Mouse (Mus musculus): ENCODE measurements around the gene Gm11983. TPM values are rescaled to one million over a fixed set of nuclear protein-coding genes. Genes with fewer than 3 reads are reported as not detected.
"Not testable (repeated sequence)": the region's sequence is repeated elsewhere in the genome, so short reads cannot be mapped to it uniquely, and the experiment has no call there.

The Gm11983 gene
- polyA plus RNA-seq, 1 experiment from 2014 or later, result not detected

DNA sequence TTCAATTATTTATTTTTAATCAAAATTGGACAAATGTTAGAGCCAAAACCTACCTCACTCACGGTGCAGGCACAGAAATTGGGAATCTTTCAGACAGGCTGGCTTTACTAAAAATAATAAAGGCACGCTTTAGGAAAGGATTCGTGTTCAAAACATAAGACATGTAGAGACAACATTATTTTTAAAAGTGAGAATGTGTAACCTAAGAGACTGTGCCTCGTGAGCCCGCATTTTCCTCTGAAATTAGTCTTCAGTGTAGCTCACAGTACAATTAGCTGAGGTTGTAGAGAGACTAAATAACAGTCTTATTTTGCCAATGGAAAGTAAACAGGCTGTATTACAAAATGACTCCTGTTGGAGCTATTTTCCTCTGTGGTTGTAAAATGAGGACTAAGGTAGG, 4.7 kb upstream of the Gm11983 start:
- 85% methylated on average over 5 of the region's 5 CpGs for WGBS
- no peaks in the 10 kb centered on the region for H3K36me3 ChIP-seq
- no peaks in the 10 kb centered on the region for H3K9me3 ChIP-seq

DNA sequence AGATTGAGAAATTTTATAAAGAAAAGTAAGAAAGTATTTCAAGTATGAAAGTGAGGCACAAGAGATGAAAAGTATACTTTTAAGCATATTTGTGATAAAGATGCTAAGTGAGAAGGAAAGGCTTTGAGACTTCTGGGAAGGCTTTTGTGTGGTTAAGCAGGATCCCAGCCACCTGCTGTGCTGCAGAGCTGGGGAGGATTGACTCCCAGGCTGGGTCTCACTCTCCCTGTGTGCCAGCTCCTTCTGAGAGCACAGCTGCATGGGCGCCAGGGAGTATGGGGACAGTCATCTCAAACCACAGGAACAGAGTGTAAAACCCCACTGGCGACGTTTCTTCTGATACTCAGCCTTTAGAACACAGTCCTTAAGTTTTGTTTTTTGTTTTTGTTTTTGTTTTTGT, 3.3 kb upstream of the Gm11983 start:
- H3K27me3 ChIP-seq, result no peaks in the 10 kb centered on the region
- H3K9me3 ChIP-seq, result no peaks in the 10 kb centered on the region
- H3K9ac ChIP-seq, result no peak overlapping the region
- H3K4me3 ChIP-seq, result no peak overlapping the region
- WGBS, result 67% methylated on average over 3 of the region's 3 CpGs
- no peaks in the 10 kb centered on the region for H3K4me1 ChIP-seq
- ATAC-seq (ENCODE audit: insufficient number of reproducible peaks, low FRiP score, low TSS enrichment, low read depth), result no peak
- H3K4me2 ChIP-seq, result no peak overlapping the region
- H3K27ac ChIP-seq, result no peak overlapping the region
- H3K36me3 ChIP-seq, result no peaks in the 10 kb centered on the region

More for the DNA sequence above, 4.7 kb upstream of the Gm11983 start:
- Histone ChIP-seq H3K9ac (no peak overlapping the region), H3K27me3 (no peaks in the 10 kb centered on the region), H3K4me3 (no peak overlapping the region), H3K27ac (no peak overlapping the region), H3K4me2 (no peak overlapping the region), H3K4me1 (no peaks in the 10 kb centered on the region)
- ATAC-seq (ENCODE audit: insufficient number of reproducible peaks, low FRiP score, low TSS enrichment, low read depth), result no peak

DNA sequence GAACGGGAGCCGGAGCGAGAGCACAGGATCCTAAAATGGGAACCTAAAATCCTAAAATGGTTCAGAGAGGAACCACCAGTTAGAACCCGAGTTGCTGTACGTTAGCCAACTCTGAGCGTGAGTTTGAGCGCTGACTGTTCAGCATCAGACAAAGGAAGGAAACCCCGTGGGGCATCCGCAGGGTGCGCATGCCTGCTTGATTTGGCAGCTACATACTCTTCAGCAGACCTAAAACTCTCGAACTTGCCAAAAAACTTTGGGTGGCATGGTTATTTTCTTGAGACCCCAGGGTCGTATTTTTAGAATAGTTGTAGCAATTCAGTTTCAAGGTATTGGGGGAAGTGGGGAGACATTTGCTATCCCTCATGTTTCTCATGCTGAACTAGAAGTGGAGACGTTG, 2.8 kb downstream of the Gm11983 start:
- Histone ChIP-seq H3K9me3 (no peaks in the 10 kb centered on the region), H3K27me3 (no peaks in the 10 kb centered on the region), H3K4me2 (no peak overlapping the region), H3K36me3 (no peaks in the 10 kb centered on the region), H3K4me1 (no peaks in the 10 kb centered on the region), H3K27ac (no peak overlapping the region), H3K9ac (no peak overlapping the region), H3K4me3 (no peak overlapping the region)
- WGBS, result 68% methylated on average over 13 of the region's 13 CpGs
- no peak for ATAC-seq (ENCODE audit: insufficient number of reproducible peaks, low FRiP score, low TSS enrichment, low read depth)

DNA sequence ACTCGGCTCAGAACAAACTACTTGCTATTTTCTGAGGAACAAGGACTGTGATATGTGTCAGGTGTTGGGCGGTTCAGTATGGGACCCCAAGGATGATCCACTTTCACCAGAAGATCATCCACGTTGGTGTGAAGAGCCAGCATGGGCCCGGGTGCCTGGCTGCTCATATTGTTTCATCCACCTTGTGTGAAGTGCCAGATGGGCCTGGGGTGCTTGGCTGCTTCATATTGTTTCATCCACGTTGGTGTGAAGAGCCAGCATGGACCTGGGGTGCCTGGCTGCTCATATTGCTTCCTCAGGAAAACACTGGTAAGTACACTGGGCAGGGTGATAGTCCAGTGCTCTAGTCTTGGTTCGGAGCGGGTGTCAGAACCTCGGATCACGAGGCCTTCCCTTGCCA, 3.7 kb downstream of the Gm11983 start:
- Histone ChIP-seq H3K27me3 (no peaks in the 10 kb centered on the region), H3K4me1 (no peaks in the 10 kb centered on the region), H3K36me3 (no peaks in the 10 kb centered on the region), H3K4me3 (no peak overlapping the region), H3K27ac (no peak overlapping the region), H3K9ac (no peak overlapping the region), H3K9me3 (no peaks in the 10 kb centered on the region), H3K4me2 (no peak overlapping the region)
- ATAC-seq (ENCODE audit: insufficient number of reproducible peaks, low FRiP score, low TSS enrichment, low read depth), result no peak
- WGBS, result 91% methylated on average over 9 of the region's 9 CpGs

DNA sequence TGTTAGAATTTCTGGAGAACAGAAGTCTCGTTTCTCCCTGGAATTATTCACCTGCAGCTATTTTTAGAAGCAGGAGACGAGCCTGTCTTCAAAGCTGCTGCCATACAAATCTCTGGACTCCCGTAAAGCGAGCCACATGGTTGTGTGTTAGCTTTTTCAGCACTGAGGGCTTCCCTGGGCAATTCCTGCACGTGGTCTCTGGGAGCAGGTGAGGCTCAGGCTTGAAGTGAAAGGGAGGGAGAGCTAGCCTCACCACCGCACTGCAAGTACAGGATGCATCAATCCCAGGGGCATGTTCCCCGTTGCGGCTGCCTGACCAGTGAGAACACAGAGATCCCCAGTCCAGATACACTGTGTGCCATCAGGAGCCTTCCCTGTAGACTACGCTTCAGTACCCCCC, 5.5 kb downstream of the Gm11983 start:
- Histone ChIP-seq H3K36me3 (no peaks in the 10 kb centered on the region), H3K27ac (no peak overlapping the region), H3K9me3 (no peaks in the 10 kb centered on the region), H3K4me2 (no peak overlapping the region), H3K4me3 (no peak overlapping the region), H3K27me3 (no peaks in the 10 kb centered on the region), H3K4me1 (no peaks in the 10 kb centered on the region), H3K9ac (no peak overlapping the region)
- 46% methylated on average over 9 of the region's 9 CpGs for WGBS
- ATAC-seq (ENCODE audit: insufficient number of reproducible peaks, low FRiP score, low TSS enrichment, low read depth), result no peak

DNA sequence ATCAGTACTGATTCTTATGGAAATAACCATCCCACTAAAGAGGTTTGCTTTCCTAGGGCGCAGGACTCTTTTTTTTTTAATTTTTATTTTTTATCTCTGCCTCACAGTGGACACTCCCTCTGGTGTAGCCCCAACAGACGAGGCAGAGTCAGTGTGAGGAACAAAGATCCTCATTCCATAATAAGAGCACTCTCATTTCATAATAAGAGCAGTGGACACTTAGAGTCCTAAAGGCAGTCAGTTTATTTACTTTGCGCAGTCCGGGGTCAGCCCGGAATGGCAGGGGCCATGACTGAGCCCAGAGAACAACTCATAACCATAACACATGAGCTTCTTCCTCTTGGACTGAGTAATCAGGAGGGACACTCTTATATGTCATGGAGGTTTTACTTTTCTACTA, 9.3 kb downstream of the Gm11983 start:
- H3K27ac ChIP-seq, result no peak overlapping the region
- H3K9me3 ChIP-seq, result no peaks in the 10 kb centered on the region
- no peaks in the 10 kb centered on the region for H3K36me3 ChIP-seq
- no peak overlapping the region for H3K4me3 ChIP-seq
- H3K4me2 ChIP-seq, result no peak overlapping the region
- H3K27me3 ChIP-seq, result no peaks in the 10 kb centered on the region
- no peak for ATAC-seq (ENCODE audit: insufficient number of reproducible peaks, low FRiP score, low TSS enrichment, low read depth)
- H3K4me1 ChIP-seq, result no peaks in the 10 kb centered on the region
- no peak overlapping the region for H3K9ac ChIP-seq
- 65% methylated on average over 5 of the region's 5 CpGs for WGBS

DNA sequence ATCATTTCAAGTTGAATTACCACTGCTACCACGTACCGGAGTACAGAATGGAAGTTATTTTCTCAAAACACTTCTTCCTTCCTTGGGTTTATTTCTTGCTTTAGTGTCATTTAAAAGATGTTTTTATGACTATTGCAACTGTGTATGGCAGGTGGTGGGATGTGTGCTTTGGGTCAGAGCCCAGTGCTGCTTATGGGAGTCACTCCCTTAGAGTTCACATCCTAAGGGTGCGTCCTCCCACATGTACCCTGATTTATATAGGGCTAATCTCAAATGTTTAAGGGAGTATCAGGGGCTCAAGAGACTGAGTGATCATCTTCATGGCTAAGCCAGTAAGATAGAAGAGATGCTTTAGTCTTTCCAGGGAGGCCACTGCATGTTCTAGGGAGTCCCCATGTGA, 11.3 kb downstream of the Gm11983 start:
- no peaks in the 10 kb centered on the region for H3K27me3 ChIP-seq
- H3K36me3 ChIP-seq, result no peaks in the 10 kb centered on the region
- H3K9ac ChIP-seq, result no peak overlapping the region
- ATAC-seq (ENCODE audit: insufficient number of reproducible peaks, low FRiP score, low TSS enrichment, low read depth), result no peak
- no peaks in the 10 kb centered on the region for H3K4me1 ChIP-seq
- H3K9me3 ChIP-seq, result no peaks in the 10 kb centered on the region
- 83% methylated on average over 3 of the region's 3 CpGs for whole genome bisulfite sequencing
- no peak overlapping the region for H3K4me2 ChIP-seq
- no peak overlapping the region for H3K4me3 ChIP-seq
- no peak overlapping the region for H3K27ac ChIP-seq

DNA sequence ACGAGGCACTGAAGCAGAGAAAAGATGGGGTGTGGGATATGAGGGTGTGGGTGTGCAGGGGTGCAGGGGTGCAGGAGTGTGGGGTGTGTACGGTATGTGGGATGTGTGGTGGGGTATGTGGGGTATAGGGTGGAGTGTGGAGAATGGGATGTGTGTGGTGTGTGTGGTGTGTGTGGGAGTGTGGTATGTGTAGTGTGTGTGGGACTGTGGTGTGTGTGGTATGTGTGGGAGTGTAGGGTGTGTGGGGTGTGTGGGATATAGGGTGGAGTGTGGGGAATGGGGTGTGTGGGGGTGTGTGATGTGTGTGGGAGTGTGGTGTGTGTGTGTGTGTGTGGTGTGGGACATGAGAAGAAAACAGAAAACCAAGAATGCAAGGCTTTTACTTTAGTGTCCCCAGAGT, 14.3 kb downstream of the Gm11983 start:
- H3K27ac ChIP-seq, result no peak overlapping the region
- WGBS, result 86% methylated on average over 2 of the region's 2 CpGs
- H3K9me3 ChIP-seq, result no peaks in the 10 kb centered on the region
- no peaks in the 10 kb centered on the region for H3K36me3 ChIP-seq
- no peak overlapping the region for H3K4me3 ChIP-seq
- no peaks in the 10 kb centered on the region for H3K4me1 ChIP-seq
- no peak overlapping the region for H3K9ac ChIP-seq
- no peak for ATAC-seq (ENCODE audit: insufficient number of reproducible peaks, low FRiP score, low TSS enrichment, low read depth)
- no peaks in the 10 kb centered on the region for H3K27me3 ChIP-seq
- H3K4me2 ChIP-seq, result no peak overlapping the region

DNA sequence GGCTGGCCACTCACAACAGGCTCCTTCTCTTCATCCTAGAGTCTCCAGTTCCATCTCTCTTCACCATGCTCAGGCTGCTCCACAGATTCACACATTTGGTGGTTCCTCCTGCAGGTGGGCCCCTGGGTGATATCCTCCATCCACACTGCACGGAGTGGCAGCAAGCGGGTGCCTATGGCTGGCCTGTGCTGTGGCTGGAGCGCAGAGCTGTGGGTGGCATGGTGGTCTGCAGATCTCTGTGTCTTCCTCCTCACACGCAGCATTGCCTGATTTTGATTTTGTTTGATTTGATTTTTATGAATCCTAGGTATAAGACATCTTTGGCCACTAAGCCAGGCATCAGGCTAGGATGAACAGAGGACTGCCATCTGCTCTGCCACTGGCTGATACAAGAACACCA, 23.0 kb downstream of the Gm11983 start:
- ATAC-seq (ENCODE audit: insufficient number of reproducible peaks, low FRiP score, low TSS enrichment, low read depth), result no peak
- WGBS, result 94% methylated on average over 4 of the region's 4 CpGs

DNA sequence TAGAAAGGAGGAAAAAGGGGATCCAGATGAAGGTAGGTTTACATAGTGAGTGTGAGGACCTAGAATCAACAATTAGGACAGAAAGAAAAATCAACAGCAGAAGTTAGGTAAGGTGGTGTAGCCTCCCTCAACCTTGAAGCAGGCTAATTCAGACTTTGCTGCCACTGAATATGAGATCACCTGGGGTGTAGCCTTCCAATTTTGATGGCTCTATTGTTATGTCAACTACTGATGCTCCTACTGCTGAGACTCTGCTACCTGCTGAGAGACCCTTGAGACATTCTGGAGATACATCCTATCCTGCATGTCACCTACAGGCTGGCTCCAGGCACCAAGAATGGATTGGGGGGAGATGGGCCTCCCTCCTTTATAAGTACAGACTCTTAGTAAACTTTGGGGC, 34.6 kb downstream of the Gm11983 start:
- ATAC-seq (ENCODE audit: insufficient number of reproducible peaks, low FRiP score, low TSS enrichment, low read depth); H3K27ac ChIP-seq: not testable (repeated sequence)

More for the DNA sequence above, 23.0 kb downstream of the Gm11983 start:
- Histone ChIP-seq H3K4me3 (no peak overlapping the region), H3K9me3 (no peaks in the 10 kb centered on the region), H3K27ac (no peak overlapping the region), H3K36me3 (no peaks in the 10 kb centered on the region), H3K4me1 (no peaks in the 10 kb centered on the region), H3K4me2 (no peak overlapping the region), H3K27me3 (no peaks in the 10 kb centered on the region), H3K9ac (no peak overlapping the region)

DNA sequence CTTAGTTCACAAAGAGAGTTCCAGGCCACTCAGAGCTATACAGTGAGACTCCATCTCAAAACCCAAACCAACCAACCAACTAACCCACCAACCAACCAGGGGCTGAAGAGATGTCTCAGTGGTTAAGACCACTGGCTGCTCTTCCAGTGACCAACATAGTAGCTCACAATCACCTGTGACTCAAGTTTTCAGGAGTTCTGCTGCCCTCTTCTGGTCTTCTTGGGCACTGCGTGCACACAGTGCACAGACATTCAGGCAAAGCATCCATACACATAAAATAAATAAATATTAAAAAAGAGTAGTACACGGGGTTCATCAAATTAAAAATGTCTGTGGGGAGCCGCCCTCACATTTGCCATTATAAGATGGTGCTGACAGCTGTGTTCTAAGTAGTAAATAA, 46.8 kb downstream of the Gm11983 start:
- Histone ChIP-seq H3K9ac (no peak overlapping the region), H3K9me3 (no peaks in the 10 kb centered on the region), H3K27me3 (no peaks in the 10 kb centered on the region), H3K4me1 (no peaks in the 10 kb centered on the region), H3K36me3 (no peaks in the 10 kb centered on the region), H3K4me3 (no peak overlapping the region), H3K4me2 (no peak overlapping the region), H3K27ac (no peak overlapping the region)
- ATAC-seq (ENCODE audit: insufficient number of reproducible peaks, low FRiP score, low TSS enrichment, low read depth), result no peak
- 85% methylated on average over 3 of the region's 3 CpGs for WGBS

More for the DNA sequence above, 34.6 kb downstream of the Gm11983 start:
- not testable (repeated sequence) for H3K4me1 ChIP-seq, H3K36me3 ChIP-seq, H3K27me3 ChIP-seq, H3K9ac ChIP-seq, H3K9me3 ChIP-seq, H3K4me3 ChIP-seq, H3K4me2 ChIP-seq

Measured in limb, embryonic 15.5 days (tissue).